Mouse (Mus musculus) spleen, adult 2 months (tissue): ENCODE measurements around the gene Klc1.

Source experiments
- CTCF ChIP-seq: fragments of 200-500 bp; IDR thresholded peaks from 2 replicates; pipeline ENCODE4 v1.5.1; 2011; ENCODE audit warnings: mild to moderate bottlenecking, inconsistent platforms; ENCODE audit not compliant: insufficient read depth, insufficient read length, insufficient replicate concordance; ENCODE audit errors: extremely low read depth
- POLR2A ChIP-seq: fragments of 200-500 bp; IDR thresholded peaks from 2 replicates; pipeline ENCODE4 v1.6.1; 2011; ENCODE audit warnings: low read depth, low read length, inconsistent platforms

DNA sequence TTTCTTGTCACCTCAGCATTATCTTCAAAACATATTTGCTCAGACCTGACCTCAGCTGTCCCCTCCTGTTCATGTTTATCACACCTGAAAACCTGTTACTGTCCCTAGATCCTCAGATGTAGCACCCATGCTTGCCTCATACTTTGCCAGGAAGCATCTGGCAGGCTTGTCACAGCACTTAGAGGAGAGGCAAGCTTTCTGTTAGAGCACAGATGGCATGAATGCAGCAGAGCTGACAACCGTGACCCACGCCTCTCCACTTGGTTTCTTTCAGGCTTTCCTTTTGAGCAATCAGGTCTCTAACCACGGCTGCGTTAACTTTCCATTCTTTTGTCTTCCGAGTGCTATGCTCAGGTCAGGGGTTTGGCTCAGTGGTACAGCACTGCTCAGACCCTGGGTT lies 70.8 kb downstream of the Klc1 start:
- TF ChIP-seq CTCF = no peak
- TF ChIP-seq POLR2A = no peak
